Mouse (Mus musculus): Measurements from ENCODE around the gene Defb13.

The Defb13 gene

GRCm38 (mm10) chr8:21981664-21982337 is 35.2 kb downstream of the Defb13 start:
- no peaks in the 10 kb centered on the region for H3K36me3 ChIP-seq (ENCODE audit: control insufficient read depth, insufficient read depth, low read length, poor library complexity, severe bottlenecking)
- H3K27me3 ChIP-seq (ENCODE audit: control insufficient read depth, insufficient read depth, low read length, poor library complexity, severe bottlenecking) = no peaks in the 10 kb centered on the region
- no peak for DNase-seq (ENCODE audit: low read depth, low spot score)

DNA sequence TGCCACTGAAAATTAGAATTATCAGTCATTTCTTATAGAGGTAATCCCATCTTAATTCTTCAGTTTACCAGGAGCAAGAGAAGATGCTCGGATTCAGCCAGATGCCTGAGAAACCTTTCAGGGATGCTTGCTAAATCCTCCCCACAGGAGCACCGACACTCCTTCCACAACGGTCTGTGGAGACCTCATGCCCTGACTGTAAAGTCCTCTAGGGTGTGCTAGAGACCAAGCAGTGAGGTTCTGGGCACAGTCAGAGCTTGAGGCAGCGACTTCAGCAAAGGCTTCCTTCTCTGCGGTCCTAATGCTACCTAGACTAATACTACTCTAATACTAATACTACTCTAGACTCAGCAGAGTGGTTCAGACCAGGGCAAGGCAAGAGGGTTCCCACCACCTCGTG is 45.6 kb downstream of the Defb13 start:
- Histone ChIP-seq H3K27me3 (ENCODE audit: control insufficient read depth, insufficient read depth, low read length, poor library complexity, severe bottlenecking) (no peaks in the 10 kb centered on the region), H3K36me3 (ENCODE audit: control insufficient read depth, insufficient read depth, low read length, poor library complexity, severe bottlenecking) (no peaks in the 10 kb centered on the region)
- DNase-seq (ENCODE audit: low read depth, low spot score) = peak; percentile 41

GRCm38 (mm10) chr8:21995181-21995580 is 48.6 kb downstream of the Defb13 start:
- H3K36me3 ChIP-seq (ENCODE audit: control insufficient read depth, insufficient read depth, low read length, poor library complexity, severe bottlenecking) = no peaks in the 10 kb centered on the region
- no peak for DNase-seq (ENCODE audit: low read depth, low spot score)
- H3K27me3 ChIP-seq (ENCODE audit: control insufficient read depth, insufficient read depth, low read length, poor library complexity, severe bottlenecking) = no peaks in the 10 kb centered on the region

Data from splenic B cell, adult 2 months (primary cell).